Mouse (Mus musculus): ENCODE results near the gene Trpm4. TPM values are rescaled to one million over a fixed set of nuclear protein-coding genes. Genes with fewer than 3 reads are reported as not detected.
A peak's percentile ranks its signal among the peaks of the same experiment; 100 is the strongest.
"Not testable (repeated sequence)": the region's sequence is repeated elsewhere in the genome, so short reads cannot be mapped to it uniquely, and the experiment has no call there.

Trpm4 gene
- polyA plus RNA-seq, 1 experiment from 2014 or later, result 15.0 TPM

DNA sequence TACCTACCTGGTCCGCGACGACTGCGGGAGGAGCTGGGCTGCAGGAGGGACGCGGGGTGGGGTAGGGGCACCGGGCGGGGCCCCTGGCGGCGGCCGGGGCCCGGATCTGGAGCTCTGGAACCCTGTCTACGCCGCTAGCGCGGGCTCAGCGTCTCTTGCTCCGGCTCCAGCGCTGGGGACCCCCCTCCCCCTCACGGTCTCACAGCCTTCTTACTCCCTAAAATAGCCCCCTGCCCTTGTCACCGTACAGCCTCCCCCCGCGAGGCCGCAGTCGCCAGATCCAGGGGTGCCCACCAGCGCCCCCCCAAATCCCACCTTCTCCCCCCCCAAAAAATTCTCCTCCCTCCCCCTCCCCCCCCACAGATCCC is 33.1 kb upstream of the Trpm4 start, which contains the start of gene Ppfia3:
Gene Ppfia3, minus strand, starts transcription at position 368 of the 368 bp plus-strand sequence.
- TF ChIP-seq CTCF (IDR thresholded peaks at IDR 0.05), result no peak
- H3K27me3 ChIP-seq, result no peaks in the 10 kb centered on the region
- DNase-seq (ENCODE audit: low read depth, low spot score) (no peak), ATAC-seq (no peak)
- ChIA-PET CTCF (interaction anchor here (0.9 to 1.7 kb wide), 3 partner anchors 10 to 89 kb away, joined by 3 to 5 read pairs (median 4); partner anchors contain the start of gene Slc6a21), POLR2A (interaction anchor here (0.7 to 1.3 kb wide), 2 partner anchors 15 to 34 kb away, joined by 3 read pairs; no protein-coding TSS in a partner anchor)
- in situ Hi-C loops (cut with MboI; ENCODE audit: low pct_unique_long_range_greater_than_20kb), result no loop called here

GRCm38 (mm10) chr7:45365742-45366651 is 32.4 kb upstream of the Trpm4 start:
- no peaks in the 10 kb centered on the region for H3K27me3 ChIP-seq
- in situ Hi-C loops (cut with MboI; ENCODE audit: low pct_unique_long_range_greater_than_20kb), result no loop called here
- ChIA-PET POLR2A (interaction anchor here (0.7 to 1.3 kb wide), 2 partner anchors 16 to 33 kb away, joined by 3 read pairs; no protein-coding TSS in a partner anchor), CTCF (interaction anchor here (0.8 to 1.7 kb wide), 4 partner anchors 10 to 89 kb away, joined by 3 to 5 read pairs (median 4); partner anchors contain the start of gene Slc6a21)
- DNase-seq (ENCODE audit: low read depth, low spot score), result no peak
- ATAC-seq, result no peak
- no peak for TF ChIP-seq CTCF (IDR thresholded peaks at IDR 0.05)

GRCm38 (mm10) chr7:45363983-45364382 is 30.4 kb upstream of the Trpm4 start:
- in situ Hi-C loops (cut with MboI; ENCODE audit: low pct_unique_long_range_greater_than_20kb), result no loop called here
- ATAC-seq (no peak), DNase-seq (ENCODE audit: low read depth, low spot score) (no peak)
- ChIA-PET POLR2A (no interaction called here), CTCF (no interaction called here)
- TF ChIP-seq CTCF (IDR thresholded peaks at IDR 0.05), result no peak
- no peaks in the 10 kb centered on the region for H3K27me3 ChIP-seq

GRCm38 (mm10) chr7:45362801-45363200 is 29.2 kb upstream of the Trpm4 start:
- no peaks in the 10 kb centered on the region for H3K27me3 ChIP-seq
- ATAC-seq (no peak), DNase-seq (ENCODE audit: low read depth, low spot score) (no peak)
- POLR2A ChIA-PET, result no interaction called here
- in situ Hi-C loops (cut with MboI; ENCODE audit: low pct_unique_long_range_greater_than_20kb), result no loop called here
- CTCF ChIA-PET, result no interaction called here
- no peak for TF ChIP-seq CTCF (IDR thresholded peaks at IDR 0.05)

DNA sequence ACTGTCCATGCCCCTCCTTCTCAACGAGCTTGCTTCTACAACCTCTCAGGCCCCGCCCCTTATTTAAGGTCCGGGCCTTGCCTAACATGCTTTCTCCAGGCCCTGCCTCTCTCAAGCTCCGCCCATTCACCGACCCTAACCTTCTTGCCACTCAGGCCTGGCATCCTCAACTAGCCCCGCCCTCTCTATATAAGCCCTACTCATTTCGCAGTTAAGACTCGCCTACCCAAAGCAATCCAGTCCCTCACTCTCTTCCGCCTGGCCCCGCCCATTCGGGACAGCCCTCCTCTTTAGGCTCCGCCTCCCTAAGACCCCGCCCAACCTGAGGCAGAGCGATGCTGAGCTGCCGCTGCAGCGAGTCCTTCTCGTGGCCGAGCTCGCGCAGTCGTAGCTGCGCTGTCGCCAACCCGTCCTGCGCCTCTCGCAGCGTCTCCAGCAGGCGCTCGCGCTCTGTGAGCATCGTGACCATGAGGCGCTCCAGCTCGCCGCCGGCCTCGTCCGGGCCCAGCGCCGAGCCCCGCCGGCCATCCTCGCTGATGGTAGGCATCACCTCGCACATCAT is 27.7 kb upstream of the Trpm4 start:
- ChIA-PET CTCF (interaction anchor here (2.3 to 3.0 kb wide), 2 partner anchors 20 to 84 kb away, joined by 8 to 10 read pairs; partner anchors contain the start of gene Slc6a21), POLR2A (interaction anchor here (1.0 kb wide), 1 partner anchor 62 kb away, joined by 3 read pairs; no protein-coding TSS in a partner anchor)
- ATAC-seq, result peak; percentile 76
- in situ Hi-C loops (cut with MboI; ENCODE audit: low pct_unique_long_range_greater_than_20kb), result no loop called here
- TF ChIP-seq CTCF (IDR thresholded peaks at IDR 0.05), result no peak
- peak; percentile 37 for DNase-seq (ENCODE audit: low read depth, low spot score)
- no peaks in the 10 kb centered on the region for H3K27me3 ChIP-seq

DNA sequence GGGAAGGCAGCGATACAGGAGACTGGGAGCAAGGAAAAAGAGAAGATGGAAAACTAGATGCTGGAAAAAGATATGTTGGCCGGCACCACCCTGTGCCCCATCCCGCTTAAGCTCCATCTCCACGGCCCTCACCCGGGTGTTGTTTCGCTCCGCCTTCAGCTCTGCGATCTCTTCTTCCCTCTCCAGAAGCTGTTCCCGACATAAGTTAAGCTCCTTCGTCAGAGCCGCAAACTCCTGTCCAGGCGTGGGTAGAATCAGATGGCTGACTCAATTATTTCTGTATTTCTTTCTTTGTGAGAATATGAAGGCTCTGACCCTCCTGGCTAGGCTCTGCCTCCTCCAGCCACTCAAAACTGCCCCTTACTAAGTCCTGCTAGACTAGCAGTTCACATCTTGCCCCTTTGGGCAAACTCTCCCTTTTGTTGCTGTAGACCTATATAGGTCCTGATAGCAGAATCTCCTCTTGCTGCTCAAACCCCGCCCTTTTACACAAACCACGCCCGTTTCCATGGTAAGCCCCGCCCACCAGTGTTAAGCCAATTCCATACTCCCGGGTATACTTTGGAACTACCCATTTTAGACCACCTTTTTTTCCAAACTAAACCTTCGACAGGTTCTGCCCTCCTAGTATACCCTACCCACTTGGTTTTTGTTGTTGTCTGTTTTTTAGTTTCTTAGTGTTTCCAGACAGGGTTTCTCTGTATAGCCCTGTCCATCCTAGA is 27.0 kb upstream of the Trpm4 start:
- ChIA-PET CTCF (interaction anchor here (2.3 to 3.0 kb wide), 2 partner anchors 20 to 83 kb away, joined by 8 to 10 read pairs; partner anchors contain the start of gene Slc6a21), POLR2A (no interaction called here)
- no peak for TF ChIP-seq CTCF (IDR thresholded peaks at IDR 0.05)
- ATAC-seq (no peak), DNase-seq (ENCODE audit: low read depth, low spot score) (no peak)
- H3K27me3 ChIP-seq, result no peaks in the 10 kb centered on the region
- in situ Hi-C loops (cut with MboI; ENCODE audit: low pct_unique_long_range_greater_than_20kb), result no loop called here

- POLR2A ChIA-PET; ATAC-seq; DNase-seq (ENCODE audit: low read depth, low spot score); H3K27me3 ChIP-seq: not testable (repeated sequence)
- in situ Hi-C loops (cut with MboI; ENCODE audit: low pct_unique_long_range_greater_than_20kb), result loop anchor here (10.0 kb wide), 1 partner anchor 194 kb away; the partner anchor contains the start of gene Slc17a7
- CTCF ChIA-PET, result interaction anchor here (2.3 to 3.0 kb wide), 2 partner anchors 18 to 81 kb away, joined by 8 to 10 read pairs; partner anchors contain the start of gene Slc6a21
These were observed 25.5 kb upstream of the Trpm4 start for GRCm38 (mm10) chr7:45359081-45359480.

- ChIA-PET CTCF (interaction anchor here (0.8 to 1.1 kb wide), 2 partner anchors 10 to 15 kb away, joined by 3 read pairs; no protein-coding TSS in a partner anchor), POLR2A (no interaction called here)
- H3K27me3 ChIP-seq, result no peaks in the 10 kb centered on the region
- ATAC-seq (no peak), DNase-seq (ENCODE audit: low read depth, low spot score) (no peak)
- TF ChIP-seq CTCF (IDR thresholded peaks at IDR 0.05), result no peak
- in situ Hi-C loops (cut with MboI; ENCODE audit: low pct_unique_long_range_greater_than_20kb), result loop anchor here (10.0 kb wide), 1 partner anchor 191 kb away; the partner anchor contains the start of gene Slc17a7
These were observed 22.5 kb upstream of the Trpm4 start for GRCm38 (mm10) chr7:45356087-45356486.

GRCm38 (mm10) chr7:45355318-45356020 is 21.9 kb upstream of the Trpm4 start:
- in situ Hi-C loops (cut with MboI; ENCODE audit: low pct_unique_long_range_greater_than_20kb), result loop anchor here (10.0 kb wide), 1 partner anchor 191 kb away; the partner anchor contains the start of gene Slc17a7
- H3K27me3 ChIP-seq, result no peaks in the 10 kb centered on the region
- TF ChIP-seq CTCF (IDR thresholded peaks at IDR 0.05), result no peak
- ATAC-seq (no peak), DNase-seq (ENCODE audit: low read depth, low spot score) (no peak)
- ChIA-PET POLR2A (no interaction called here), CTCF (interaction anchor here (1.1 kb wide), 1 partner anchor 15 kb away, joined by 3 read pairs; no protein-coding TSS in a partner anchor)
